Mouse (Mus musculus): ENCODE data around the gene Chia1.
"Not testable (repeated sequence)": the region's sequence is repeated elsewhere in the genome, so short reads cannot be mapped to it uniquely, and the experiment has no call there.

Gene Chia1

GRCm38 (mm10) chr3:106112929-106113328 lies at the start of gene Chia1:
Gene Chia1 (plus strand): TSS chr3:106113229.
- DNase-seq (ENCODE audit: low spot score in 2 of 2) = no peak

- not testable (repeated sequence) for DNase-seq (ENCODE audit: low spot score in 2 of 2)
Observed at GRCm38 (mm10) chr3:106067707-106068106, 45.3 kb upstream of the Chia1 start.

GRCm38 (mm10) chr3:106070994-106071393 lies 42.0 kb upstream of the Chia1 start:
- no peak for DNase-seq (ENCODE audit: low spot score in 2 of 2)

- no peak for DNase-seq (ENCODE audit: low spot score in 2 of 2)
Observed at GRCm38 (mm10) chr3:106074824-106075223, 38.2 kb upstream of the Chia1 start.

- DNase-seq (ENCODE audit: low spot score in 2 of 2) = no peak
Observed at GRCm38 (mm10) chr3:106126999-106127398, 14.0 kb downstream of the Chia1 start.

- DNase-seq (ENCODE audit: low spot score in 2 of 2) = no peak
Observed at GRCm38 (mm10) chr3:106128807-106129493, 15.9 kb downstream of the Chia1 start.

- no peak for DNase-seq (ENCODE audit: low spot score in 2 of 2)
Observed at GRCm38 (mm10) chr3:106131690-106132089, 18.7 kb downstream of the Chia1 start.

GRCm38 (mm10) chr3:106144081-106144480 lies 31.1 kb downstream of the Chia1 start:
- DNase-seq (ENCODE audit: low spot score in 2 of 2) = no peak

- DNase-seq (ENCODE audit: low spot score in 2 of 2) = no peak
Observed at GRCm38 (mm10) chr3:106154413-106154812, 41.4 kb downstream of the Chia1 start.

- DNase-seq (ENCODE audit: low spot score in 2 of 2) = no peak
Observed at GRCm38 (mm10) chr3:106167464-106167863, 54.4 kb downstream of the Chia1 start, which contains the start of gene Chil3. Gene Chil3 (minus strand): TSS chr3:106167564.

- DNase-seq (ENCODE audit: low spot score in 2 of 2) = no peak
Observed at GRCm38 (mm10) chr3:106170522-106171053, 57.6 kb downstream of the Chia1 start.

GRCm38 (mm10) chr3:106171135-106171731 lies 58.2 kb downstream of the Chia1 start:
- DNase-seq (ENCODE audit: low spot score in 2 of 2) = no peak

- DNase-seq (ENCODE audit: low spot score in 2 of 2) = not testable (repeated sequence)
Observed at GRCm38 (mm10) chr3:106172506-106172905, 59.5 kb downstream of the Chia1 start.

GRCm38 (mm10) chr3:106174971-106175370 lies 61.9 kb downstream of the Chia1 start:
- not testable (repeated sequence) for DNase-seq (ENCODE audit: low spot score in 2 of 2)

GRCm38 (mm10) chr3:106177509-106178189 lies 64.6 kb downstream of the Chia1 start:
- DNase-seq (ENCODE audit: low spot score in 2 of 2) = no peak
